Mouse (Mus musculus) forebrain, embryonic 16.5 days (tissue): Measurements from ENCODE around the gene Rpp14. TPM values are rescaled to one million over a fixed set of nuclear protein-coding genes. Genes with fewer than 3 reads are reported as not detected.

ENCODE experiments used
- ATAC-seq: fragments of 200-750 bp; cut with Nextera tagmentation; 2 replicates; pipeline ENCODE4 v1.8.0; 2017; ENCODE audit warnings: mild to moderate bottlenecking, moderate library complexity
- H3K27ac ChIP-seq: fragments of 300-500 bp; sonication (generic); 2 replicates; pipeline ENCODE4 v1.5.1; 2014; ENCODE audit warnings: low read length, control low read depth
- H3K27me3 ChIP-seq: fragments of 300-500 bp; sonication (generic); replicated peaks from 2 replicates; pipeline ENCODE4 v1.6.1; 2014; ENCODE audit warnings: low read length; ENCODE audit not compliant: control insufficient read depth, insufficient read depth
- H3K36me3 ChIP-seq: fragments of 300-500 bp; sonication (generic); 2 replicates; pipeline ENCODE4 v1.6.1; 2014; ENCODE audit not compliant: control insufficient read depth, insufficient read depth
- H3K4me1 ChIP-seq: fragments of 300-500 bp; sonication (generic); replicated peaks from 2 replicates; pipeline ENCODE4 v1.6.1; 2014; ENCODE audit warnings: low read length; ENCODE audit not compliant: control insufficient read depth, insufficient read depth
- H3K4me2 ChIP-seq: fragments of 300-500 bp; sonication (generic); 2 replicates; pipeline ENCODE4 v1.6.1; 2014; ENCODE audit warnings: mild to moderate bottlenecking, low read length, control low read depth
- H3K4me3 ChIP-seq: fragments of 300-500 bp; sonication (generic); replicated peaks from 2 replicates; pipeline ENCODE4 v1.5.1; 2014; ENCODE audit warnings: mild to moderate bottlenecking, low read length, control low read depth
- H3K9ac ChIP-seq: fragments of 300-500 bp; sonication (generic); replicated peaks from 2 replicates; pipeline ENCODE4 v1.6.1; 2014; ENCODE audit warnings: low read depth, low read length, control low read depth
- H3K9me3 ChIP-seq: fragments of 300-500 bp; sonication (generic); 2 replicates; pipeline ENCODE4 v1.6.1; 2016; ENCODE audit warnings: low read length; ENCODE audit not compliant: control insufficient read depth
- WGBS: fragments of 180-500 bp; shearing (Covaris S2); extraction: QIAGEN DNeasy Blood & Tissue Kit; methylation state at CpG from one replicate; pipeline ENCODE4 v1.1.7; 2014; 5-methylcytosine and 5-hydroxymethylcytosine counted together
- polyA plus RNA-seq: library from polyadenylated mRNA; unstranded; fragments of >200 nt; fragmentation: Nextera tagmentation; extraction: Ambion mirVana; gene quantifications from 2 replicates; pipeline ENCODE4 v1.2.1, GENCODE M21; 2015

Gene Rpp14
- polyA plus RNA-seq, 1 experiment from 2014 or later = 59.5 TPM

GRCm38 (mm10) chr14:8052661-8053060 is 27.5 kb upstream of the Rpp14 start:
- H3K27ac ChIP-seq = no peak overlapping the region
- H3K4me2 ChIP-seq = no peak overlapping the region
- 97% methylated on average over 7 of the region's 7 CpGs for WGBS
- H3K36me3 ChIP-seq = peaks cover 8% of the 10 kb centered on the region
- no peak overlapping the region for H3K4me3 ChIP-seq
- no peaks in the 10 kb centered on the region for H3K9me3 ChIP-seq
- H3K4me1 ChIP-seq = no peaks in the 10 kb centered on the region
- no peak for ATAC-seq
- no peaks in the 10 kb centered on the region for H3K27me3 ChIP-seq
- H3K9ac ChIP-seq = no peak overlapping the region

- peaks cover 4% of the 10 kb centered on the region for H3K36me3 ChIP-seq
- no peak overlapping the region for H3K4me3 ChIP-seq
- ATAC-seq = no peak
- H3K9me3 ChIP-seq = no peaks in the 10 kb centered on the region
- H3K27me3 ChIP-seq = no peaks in the 10 kb centered on the region
- no peak overlapping the region for H3K9ac ChIP-seq
- no peaks in the 10 kb centered on the region for H3K4me1 ChIP-seq
- H3K4me2 ChIP-seq = no peak overlapping the region
- no peak overlapping the region for H3K27ac ChIP-seq
- WGBS = 26% methylated on average over 17 of the region's 17 CpGs
Measured at GRCm38 (mm10) chr14:8054310-8055102, 25.7 kb upstream of the Rpp14 start.

DNA sequence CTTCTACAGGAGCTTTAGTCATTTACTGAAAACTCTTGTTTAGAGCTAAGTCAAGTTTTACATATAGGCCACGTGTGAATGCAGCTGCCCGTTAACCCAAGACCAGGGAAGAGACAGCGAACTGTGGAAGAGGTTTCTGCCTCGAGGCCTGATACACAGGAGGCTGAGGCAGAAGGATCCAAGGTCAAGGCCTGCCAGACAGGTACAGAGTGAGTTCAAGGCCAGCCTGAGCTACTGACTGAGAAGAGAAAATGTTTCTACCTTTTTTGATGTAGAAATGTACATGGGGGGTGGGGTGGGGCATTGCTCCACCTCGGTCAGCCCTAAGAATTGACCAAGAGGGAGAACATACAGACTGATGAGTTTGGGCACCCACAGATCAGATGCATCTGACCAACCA is 24.1 kb upstream of the Rpp14 start:
- H3K4me2 ChIP-seq = no peak overlapping the region

GRCm38 (mm10) chr14:8059938-8060337 is 20.2 kb upstream of the Rpp14 start:
- H3K9ac ChIP-seq = no peak overlapping the region
- H3K4me1 ChIP-seq = peaks cover 5% of the 10 kb centered on the region
- no peak overlapping the region for H3K4me3 ChIP-seq
- H3K27me3 ChIP-seq = no peaks in the 10 kb centered on the region
- H3K9me3 ChIP-seq = no peaks in the 10 kb centered on the region
- 95% methylated on average over 7 of the region's 7 CpGs for WGBS
- H3K27ac ChIP-seq = no peak overlapping the region
- H3K4me2 ChIP-seq = no peak overlapping the region
- H3K36me3 ChIP-seq = no peaks in the 10 kb centered on the region
- no peak for ATAC-seq

More for the DNA sequence above, 24.1 kb upstream of the Rpp14 start:
- Histone ChIP-seq H3K27ac (no peak overlapping the region), H3K4me3 (no peak overlapping the region), H3K36me3 (no peaks in the 10 kb centered on the region; the same call in 1 of the 2 replicates), H3K9me3 (no peaks in the 10 kb centered on the region), H3K27me3 (no peaks in the 10 kb centered on the region), H3K4me1 (no peaks in the 10 kb centered on the region), H3K9ac (no peak overlapping the region)
- ATAC-seq = no peak
- WGBS = 93% methylated on average over 5 of the region's 5 CpGs

DNA sequence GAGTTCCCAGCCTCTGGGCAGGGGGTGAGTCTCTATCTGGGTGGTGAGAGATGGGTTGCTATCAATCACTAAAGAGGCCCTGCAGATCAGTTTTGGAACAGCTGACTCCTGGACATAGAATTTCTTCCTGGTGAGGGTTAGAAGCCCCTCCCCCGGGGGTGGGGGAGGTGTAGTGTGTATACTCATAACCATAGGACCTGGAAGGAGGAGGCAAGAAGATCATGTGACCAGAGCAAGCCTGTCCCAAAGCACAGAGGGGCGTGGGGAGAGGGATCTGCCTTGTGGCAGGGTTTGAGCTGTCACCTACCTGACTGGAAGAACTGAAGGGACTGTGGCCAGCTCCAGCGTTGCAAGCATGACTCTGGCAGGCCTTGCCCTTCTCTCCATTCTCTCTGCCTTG is 18.1 kb upstream of the Rpp14 start:
- Histone ChIP-seq H3K36me3 (no peaks in the 10 kb centered on the region), H3K4me3 (no peak overlapping the region), H3K4me2 (no peak overlapping the region), H3K27me3 (no peaks in the 10 kb centered on the region), H3K4me1 (peaks cover 5% of the 10 kb centered on the region), H3K9me3 (no peaks in the 10 kb centered on the region), H3K27ac (peak overlapping the region; percentile 70; the same call in 1 of the 2 replicates), H3K9ac (no peak overlapping the region)
- WGBS = 33% methylated on average over 3 of the region's 3 CpGs
- ATAC-seq = no peak

DNA sequence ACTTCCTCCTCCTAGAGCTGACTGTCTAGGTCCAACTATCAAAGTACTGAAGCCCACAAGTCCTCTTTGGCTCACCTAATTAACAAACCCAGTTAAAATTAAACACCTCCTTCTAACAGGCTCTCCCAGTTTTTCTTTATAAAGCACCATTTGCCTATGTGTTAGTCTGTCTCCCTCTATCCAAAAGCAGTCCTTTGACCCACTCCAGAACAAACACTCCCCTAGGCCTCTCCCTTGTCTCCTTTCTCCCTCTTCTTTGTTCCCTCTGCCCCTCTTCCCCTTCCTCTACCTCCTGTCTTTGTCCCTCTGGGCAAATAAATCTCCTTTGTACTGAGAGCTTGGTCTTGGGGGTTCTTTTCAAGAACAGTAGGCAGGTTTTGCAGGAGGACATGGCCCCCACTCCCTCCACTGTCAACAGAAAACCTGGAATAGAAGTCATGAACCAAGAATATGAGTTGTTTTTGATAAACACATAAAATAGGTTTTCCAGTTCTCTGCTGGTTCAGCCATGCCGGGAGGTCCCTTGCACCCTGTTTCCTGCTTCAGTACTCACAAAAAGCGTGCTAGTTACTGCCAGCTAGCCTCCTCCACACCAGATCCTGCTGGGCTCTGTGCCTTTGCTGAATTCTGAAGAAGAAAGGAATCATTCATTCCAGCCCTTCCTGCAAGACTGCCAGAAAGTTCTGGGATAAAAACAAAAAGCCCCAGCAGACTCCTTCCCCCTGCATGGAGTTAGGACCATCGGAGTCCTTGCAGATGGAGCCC is 17.4 kb upstream of the Rpp14 start:
- H3K27me3 ChIP-seq = no peaks in the 10 kb centered on the region
- H3K4me1 ChIP-seq = peaks cover 5% of the 10 kb centered on the region
- H3K4me2 ChIP-seq = no peak overlapping the region
- H3K9me3 ChIP-seq = no peaks in the 10 kb centered on the region
- peak overlapping the region; percentile 70 for H3K27ac ChIP-seq
- no peaks in the 10 kb centered on the region for H3K36me3 ChIP-seq
- ATAC-seq = peak; percentile 81
- no peak overlapping the region for H3K4me3 ChIP-seq
- WGBS = 23% methylated on average over 3 of the region's 3 CpGs
- H3K9ac ChIP-seq = no peak overlapping the region

DNA sequence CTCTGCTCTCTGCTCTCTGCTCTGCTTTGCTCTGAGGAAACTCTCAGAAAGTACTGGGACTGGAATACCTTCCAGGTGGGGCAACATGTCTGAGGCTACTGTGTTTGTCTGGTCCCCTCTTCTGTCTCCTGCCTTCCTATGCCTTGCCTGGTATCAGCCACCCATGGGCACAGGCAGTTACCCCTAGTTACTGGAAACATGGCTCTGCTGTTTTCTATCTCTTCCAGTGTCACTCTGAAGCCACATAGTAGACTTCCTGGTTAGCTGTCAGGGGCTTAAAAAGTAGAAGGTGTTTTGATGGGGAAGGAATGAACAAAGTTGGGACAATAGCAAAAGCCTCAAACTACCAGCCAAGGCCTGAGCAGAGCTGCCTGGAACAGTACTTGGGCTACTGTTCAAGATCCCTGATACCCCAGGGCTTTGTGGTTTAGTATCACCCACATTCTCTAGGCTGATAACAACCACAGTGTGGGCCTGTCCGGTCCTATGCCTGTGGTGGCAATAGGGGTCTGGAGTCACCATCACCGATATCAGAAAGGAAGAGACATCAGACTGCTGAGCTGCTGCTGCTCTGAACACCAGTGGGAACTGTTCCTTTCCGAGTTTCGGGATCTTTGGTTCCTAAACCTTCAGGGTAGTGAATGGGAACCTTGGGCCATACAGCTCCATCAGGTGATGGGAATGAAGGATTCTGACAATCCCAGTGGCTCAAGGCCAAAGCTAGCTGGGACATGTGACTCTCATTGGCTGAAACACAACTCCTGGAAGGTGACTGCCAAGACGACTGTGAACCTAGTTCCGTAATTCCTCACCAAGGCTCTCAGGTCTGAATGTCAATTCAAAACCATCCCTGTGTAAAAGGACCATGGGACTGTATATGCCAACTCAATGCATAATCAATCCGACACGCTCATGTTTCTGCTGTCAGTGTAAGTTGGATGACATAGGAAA is 16.1 kb upstream of the Rpp14 start:
- ATAC-seq = no peak
- Histone ChIP-seq H3K36me3 (no peaks in the 10 kb centered on the region), H3K27ac (no peak overlapping the region), H3K27me3 (no peaks in the 10 kb centered on the region), H3K4me3 (no peak overlapping the region), H3K9me3 (no peaks in the 10 kb centered on the region), H3K4me2 (no peak overlapping the region), H3K4me1 (peaks cover 5% of the 10 kb centered on the region), H3K9ac (no peak overlapping the region)
- WGBS = 89% methylated on average over 8 of the region's 8 CpGs

DNA sequence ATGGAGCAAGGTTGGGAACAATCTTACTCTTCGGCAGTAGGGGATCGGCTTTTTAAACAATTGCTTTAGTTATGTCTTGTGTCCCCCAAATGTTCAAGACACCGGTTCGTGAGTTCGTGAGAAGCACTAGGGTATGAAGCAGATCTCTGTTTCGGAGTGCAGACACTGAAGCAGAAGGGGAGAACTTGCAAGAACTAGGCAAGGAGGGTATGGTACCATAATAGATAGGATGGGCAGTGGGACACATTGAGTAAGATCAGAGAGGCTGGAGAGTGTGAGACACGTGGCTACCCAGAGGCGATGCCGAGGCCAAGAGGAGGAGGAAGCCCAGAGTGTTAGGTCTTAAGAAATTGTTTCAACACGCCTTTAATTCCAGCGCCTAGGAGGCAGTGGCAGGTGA is 551 bp downstream of the Rpp14 start:
- peaks cover 14% of the 10 kb centered on the region for H3K4me1 ChIP-seq
- peaks cover 10% of the 10 kb centered on the region for H3K36me3 ChIP-seq
- H3K4me3 ChIP-seq = peak overlapping the region; percentile 77
- ATAC-seq = peak; percentile 37
- H3K27me3 ChIP-seq = no peaks in the 10 kb centered on the region
- no peaks in the 10 kb centered on the region for H3K9me3 ChIP-seq
- peak overlapping the region; percentile 98 for H3K4me2 ChIP-seq
- H3K27ac ChIP-seq = peak overlapping the region; percentile 92
- peak overlapping the region; percentile 87 for H3K9ac ChIP-seq
- WGBS = 2% methylated on average over 11 of the region's 11 CpGs

DNA sequence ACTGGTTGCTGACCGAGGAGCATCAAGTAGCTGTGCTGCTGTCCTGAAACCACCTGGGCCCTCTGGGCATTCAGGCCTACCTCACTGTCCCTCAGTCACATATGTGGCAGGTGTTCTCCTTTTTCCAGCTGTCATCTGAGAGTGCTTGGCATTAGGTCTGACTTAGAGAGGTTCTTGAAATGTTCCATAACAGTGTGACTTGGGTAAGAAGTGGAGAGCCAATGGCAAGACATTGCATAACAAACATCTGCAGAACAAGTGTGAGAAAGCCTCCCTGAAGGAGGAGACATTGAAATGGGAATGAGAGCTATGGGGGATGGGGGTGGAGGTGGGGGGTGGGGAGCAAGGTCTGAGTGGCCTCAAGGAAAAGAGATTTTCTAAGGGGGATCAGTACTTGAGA is 2.8 kb downstream of the Rpp14 start:
- H3K4me1 ChIP-seq = peaks cover 14% of the 10 kb centered on the region
- H3K4me2 ChIP-seq = no peak overlapping the region
- no peak overlapping the region for H3K9ac ChIP-seq
- H3K27ac ChIP-seq = no peak overlapping the region
- WGBS = 86% methylated on average over 1 of the region's 1 CpGs
- H3K36me3 ChIP-seq = peaks cover 12% of the 10 kb centered on the region
- no peak for ATAC-seq
- no peaks in the 10 kb centered on the region for H3K27me3 ChIP-seq
- H3K4me3 ChIP-seq = no peak overlapping the region
- H3K9me3 ChIP-seq = no peaks in the 10 kb centered on the region
